Mouse (Mus musculus) intestine, embryonic 16.5 days (tissue): ENCODE measurements around the gene Zfp758. TPM values are rescaled to one million over a fixed set of nuclear protein-coding genes. Genes with fewer than 3 reads are reported as not detected.

Source experiments
- ATAC-seq: fragments of 200-750 bp; cut with Nextera tagmentation; 2 replicates; pipeline ENCODE4 v1.8.0; 2017; ENCODE audit warnings: moderate TSS enrichment, moderate library complexity
- H3K27ac ChIP-seq: fragments of 300-500 bp; sonication (generic); 2 replicates; pipeline ENCODE4 v1.5.1; 2014; ENCODE audit warnings: mild to moderate bottlenecking, low read length
- H3K27me3 ChIP-seq: fragments of 300-500 bp; sonication (generic); replicated peaks from 2 replicates; pipeline ENCODE4 v1.6.1; 2014; ENCODE audit warnings: low read length, control low read depth, mixed read lengths; ENCODE audit not compliant: control insufficient read depth, insufficient read depth
- H3K36me3 ChIP-seq: fragments of 300-500 bp; sonication (generic); 2 replicates; pipeline ENCODE4 v1.6.1; 2014; ENCODE audit warnings: low read length, control low read depth; ENCODE audit not compliant: control insufficient read depth, insufficient read depth
- H3K4me1 ChIP-seq: fragments of 300-500 bp; sonication (generic); 2 replicates; pipeline ENCODE4 v1.6.1; 2014; ENCODE audit warnings: low read length, control low read depth, mixed read lengths; ENCODE audit not compliant: control insufficient read depth, insufficient read depth
- H3K4me2 ChIP-seq: fragments of 300-500 bp; sonication (generic); 2 replicates; pipeline ENCODE4 v1.6.1; 2014; ENCODE audit warnings: low read depth, low read length, control low read depth
- H3K4me3 ChIP-seq: fragments of 300-500 bp; sonication (generic); 2 replicates; pipeline ENCODE4 v1.5.1; 2014; ENCODE audit warnings: mild to moderate bottlenecking, low read length
- H3K9ac ChIP-seq: fragments of 300-500 bp; sonication (generic); 2 replicates; pipeline ENCODE4 v1.6.1; 2014; ENCODE audit warnings: low read depth, low read length
- H3K9me3 ChIP-seq: fragments of 300-500 bp; sonication (generic); 2 replicates; pipeline ENCODE4 v1.6.1; 2016; ENCODE audit warnings: low read length, control low read depth; ENCODE audit not compliant: control insufficient read depth
- WGBS: fragments of 180-500 bp; shearing (Covaris S2); extraction: QIAGEN DNeasy Blood & Tissue Kit; methylation state at CpG from one replicate; pipeline ENCODE4 v1.1.7; 2014; 5-methylcytosine and 5-hydroxymethylcytosine counted together
- polyA plus RNA-seq: library from polyadenylated mRNA; unstranded; fragments of >200 nt; fragmentation: Nextera tagmentation; extraction: Ambion mirVana; gene quantifications from 2 replicates; pipeline ENCODE4 v1.2.1, GENCODE M21; 2015

Zfp758 gene
- polyA plus RNA-seq, 1 experiment from 2014 or later = 7.5 TPM

DNA sequence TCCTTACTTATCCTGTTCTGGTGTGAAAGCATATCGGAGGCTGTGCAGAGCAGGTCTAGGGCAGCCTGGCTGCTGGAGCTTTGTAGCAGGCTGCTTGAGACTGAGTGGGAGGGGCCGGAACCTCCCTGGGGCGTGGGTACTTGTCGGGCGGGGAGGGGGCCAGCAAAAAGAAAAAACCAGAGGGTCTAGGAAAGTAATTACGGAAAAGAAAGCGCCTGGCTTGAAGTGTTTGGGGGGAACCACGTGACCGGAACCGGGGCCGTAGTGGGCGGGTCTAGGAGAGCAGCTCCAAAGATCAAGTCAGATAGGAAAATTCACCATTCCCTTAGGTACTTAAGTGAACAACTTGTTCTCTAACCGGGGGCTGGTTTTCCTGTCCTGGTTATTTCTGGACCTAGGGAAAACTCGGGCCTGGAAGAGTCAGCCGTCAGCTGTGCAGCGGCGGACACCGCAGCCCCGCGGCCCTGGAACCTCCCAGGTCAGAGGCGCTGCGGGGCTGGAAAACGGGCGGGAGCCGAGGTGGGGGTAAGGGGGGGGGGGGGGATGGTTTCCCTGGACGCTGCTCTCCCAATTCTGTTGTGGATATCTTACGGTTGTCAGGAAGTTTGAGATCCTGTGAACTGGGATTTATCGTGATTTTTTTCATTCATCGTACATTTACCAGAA is 62.8 kb downstream of the Zfp758 start, which contains the start of gene Zfp946:
Zfp946 (plus strand) TSS at position 271 of the 666 bp plus-strand sequence.
- H3K4me1 ChIP-seq = no peaks in the 10 kb centered on the region
- ATAC-seq = peak; percentile 96
- no peaks in the 10 kb centered on the region for H3K9me3 ChIP-seq
- peak within 1 kb of the TSS; percentile 69 for H3K9ac ChIP-seq
- WGBS = 1% methylated on average over 29 of the region's 29 CpGs
- no peaks in the 10 kb centered on the region for H3K36me3 ChIP-seq
- H3K4me3 ChIP-seq = peak within 1 kb of the TSS; percentile 65
- peak within 1 kb of the TSS; percentile 51 for H3K4me2 ChIP-seq
- H3K27ac ChIP-seq = peak within 1 kb of the TSS; percentile 94
- no peaks in the 10 kb centered on the region for H3K27me3 ChIP-seq

- peak overlapping the region; percentile 94 for H3K27ac ChIP-seq
- peak overlapping the region; percentile 47 for H3K4me2 ChIP-seq
- ATAC-seq = peak; percentile 60
- 1% methylated on average over 12 of the region's 12 CpGs for WGBS
- H3K4me1 ChIP-seq = no peaks in the 10 kb centered on the region
- peak overlapping the region; percentile 69 for H3K9ac ChIP-seq
- H3K9me3 ChIP-seq = no peaks in the 10 kb centered on the region
- H3K4me3 ChIP-seq = peak overlapping the region; percentile 65
- H3K27me3 ChIP-seq = no peaks in the 10 kb centered on the region
- H3K36me3 ChIP-seq = no peaks in the 10 kb centered on the region
Measured at GRCm38 (mm10) chr17:22424636-22425354, 63.5 kb downstream of the Zfp758 start.

Other genes starting within 250 kb of the Zfp758 start
- 2.5 and 2.9 TPM in 2 replicates for gene Zfp947, start 195.3 kb upstream of the Zfp758 start, polyA plus RNA-seq
- 2.8 and 2.9 TPM in 2 replicates for gene Zfp994, start 135.8 kb upstream of the Zfp758 start, polyA plus RNA-seq
- gene CT030661.1, start 46.6 kb upstream of the Zfp758 start, polyA plus RNA-seq = 9.2 and 9.6 TPM in 2 replicates
- gene Zfp944, start 53 bp upstream of the Zfp758 start, polyA plus RNA-seq = 11.0 and 11.1 TPM in 2 replicates
- 13.3 and 15.1 TPM in 2 replicates for gene Zfp946, start 62.8 kb downstream of the Zfp758 start, polyA plus RNA-seq
- gene Vmn2r111, start 212.0 kb downstream of the Zfp758 start, polyA plus RNA-seq = not detected in 2 replicates
- gene Vmn2r112, start 239.5 kb downstream of the Zfp758 start, polyA plus RNA-seq = not detected in 2 replicates